Mouse (Mus musculus) lung, adult 2 months (tissue): ENCODE measurements around the gene Fn3k. TPM values are rescaled to one million over a fixed set of nuclear protein-coding genes. Genes with fewer than 3 reads are reported as not detected.
A peak's percentile ranks its signal among the peaks of the same experiment; 100 is the strongest.

Source experiments
- DNase-seq: peaks from one replicate; pipeline ENCODE4 v3.0.0; 2022
- H3K4me1 ChIP-seq: fragments of 200-500 bp; 2 replicates; pipeline ENCODE4 v1.6.1; 2011; ENCODE audit warnings: low read length; ENCODE audit not compliant: control insufficient read depth, insufficient read depth
- H3K4me3 ChIP-seq: fragments of 200-500 bp; replicated peaks from 2 replicates; pipeline ENCODE3; 2011; ENCODE audit warnings: low read depth, mild to moderate bottlenecking, control low read depth, low read length; ENCODE audit errors: extremely low read depth
- CTCF ChIP-seq: fragments of 200-500 bp; IDR thresholded peaks from 2 replicates; pipeline ENCODE4 v1.5.1; 2011; ENCODE audit warnings: mild to moderate bottlenecking, low read length, control low read depth; ENCODE audit not compliant: insufficient read depth
- POLR2A ChIP-seq: fragments of 200-500 bp; IDR thresholded peaks from 2 replicates; pipeline ENCODE4 v1.6.1; 2011; ENCODE audit warnings: low read depth, mild to moderate bottlenecking, control low read depth, low read length, borderline replicate concordance; ENCODE audit errors: extremely low read depth
- WGBS: fragments of 180-500 bp; shearing (Covaris S2); methylation state at CpG from one replicate; pipeline ENCODE4 v1.1.7; 2018; 5-methylcytosine and 5-hydroxymethylcytosine counted together
- polyA plus RNA-seq: library from polyadenylated mRNA; depleted of rRNA; stranded (reverse); fragments of >200 nt; gene quantifications from 2 replicates; pipeline ENCODE4 v1.2.3, GENCODE M21; 2012

Fn3k gene
- polyA plus RNA-seq, 1 experiment = 3.3 TPM

GRCm38 (mm10) chr11:121442076-121442475 is 7.4 kb downstream of the Fn3k start:
- Histone ChIP-seq H3K4me1 (no peaks in the 10 kb centered on the region), H3K4me3 (no peak overlapping the region)
- WGBS = 43% methylated on average over 2 of the region's 2 CpGs
- TF ChIP-seq CTCF = no peak
- TF ChIP-seq POLR2A = no peak
- no peak for DNase-seq

- WGBS = 31% methylated on average over 9 of the region's 9 CpGs
These were observed 16.6 kb downstream of the Fn3k start for GRCm38 (mm10) chr11:121451216-121451726.

GRCm38 (mm10) chr11:121451753-121452635 is 17.3 kb downstream of the Fn3k start, which contains the start of gene Tbcd:
Gene Tbcd (plus strand): TSS chr11:121451949.
- under 1% methylated on average over 58 of the region's 58 CpGs for WGBS
- DNase-seq = peak; percentile 93
- Histone ChIP-seq H3K4me3 (peak within 1 kb of the TSS; percentile 69), H3K4me1 (peaks cover 5% of the 10 kb centered on the region)
- TF ChIP-seq CTCF = no peak
- TF ChIP-seq POLR2A = no peak; the same call in 1 of the 2 replicates

More at GRCm38 (mm10) chr11:121451216-121451726, 16.6 kb downstream of the Fn3k start:
- DNase-seq = no peak
- TF ChIP-seq CTCF (no peak), POLR2A (no peak)
- Histone ChIP-seq H3K4me3 (peak overlapping the region; percentile 69), H3K4me1 (peaks cover 5% of the 10 kb centered on the region)

- DNase-seq = no peak
- no peak overlapping the region for H3K4me3 ChIP-seq
- no peaks in the 10 kb centered on the region; the same call in 1 of the 2 replicates for H3K4me1 ChIP-seq
- TF ChIP-seq CTCF = 0 out of 2 replicates have a peak, but pooled peaks have one; percentile 17
- no peak for TF ChIP-seq POLR2A
- WGBS = 94% methylated on average over 3 of the region's 3 CpGs
These were observed 23.2 kb downstream of the Fn3k start for GRCm38 (mm10) chr11:121457874-121458273.

- 92% methylated on average over 6 of the region's 6 CpGs for WGBS
- Histone ChIP-seq H3K4me3 (no peak overlapping the region), H3K4me1 (no peaks in the 10 kb centered on the region)
- TF ChIP-seq POLR2A (no peak), CTCF (no peak)
- DNase-seq = no peak
These were observed 32.7 kb downstream of the Fn3k start for GRCm38 (mm10) chr11:121467408-121467807.

GRCm38 (mm10) chr11:121474831-121475230 is 40.1 kb downstream of the Fn3k start:
- no peaks in the 10 kb centered on the region for H3K4me1 ChIP-seq
- no peak overlapping the region for H3K4me3 ChIP-seq
- TF ChIP-seq CTCF (no peak), POLR2A (no peak)
- DNase-seq = no peak
- WGBS = 73% methylated on average over 3 of the region's 3 CpGs

GRCm38 (mm10) chr11:121475699-121476415 is 41.1 kb downstream of the Fn3k start:
- Histone ChIP-seq H3K4me3 (no peak overlapping the region), H3K4me1 (no peaks in the 10 kb centered on the region)
- TF ChIP-seq POLR2A (no peak), CTCF (peak; percentile 94)
- 29% methylated on average over 9 of the region's 9 CpGs for WGBS
- peak; percentile 58 for DNase-seq

GRCm38 (mm10) chr11:121479476-121480203 is 44.9 kb downstream of the Fn3k start:
- Histone ChIP-seq H3K4me1 (no peaks in the 10 kb centered on the region), H3K4me3 (no peak overlapping the region)
- no peak for DNase-seq
- WGBS = 86% methylated on average over 15 of the region's 15 CpGs
- TF ChIP-seq CTCF (no peak), POLR2A (no peak)

GRCm38 (mm10) chr11:121481129-121481528 is 46.4 kb downstream of the Fn3k start:
- DNase-seq = no peak
- Histone ChIP-seq H3K4me3 (no peak overlapping the region), H3K4me1 (no peaks in the 10 kb centered on the region)
- WGBS = 89% methylated on average over 2 of the region's 2 CpGs
- TF ChIP-seq POLR2A (no peak), CTCF (no peak)
